Mouse (Mus musculus): ENCODE measurements at regions not wholly inside any gene's neighbourhood (a gene's known extent, or its start where the extent isn't known, plus 50 kb on each side); places are given as distances from the start of the nearest gene placed in this dataset.
"Not testable (repeated sequence)": the region's sequence is repeated elsewhere in the genome, so short reads cannot be mapped to it uniquely, and the experiment has no call there.

GRCm38 (mm10) chr14:92622953-92623352 lies 1267.5 kb downstream of the Pcdh9 start:
- DNase-seq (ENCODE audit: inconsistent ontology term), result no peak

- no peak for DNase-seq (ENCODE audit: inconsistent ontology term)
These were observed 1274.9 kb downstream of the Pcdh9 start for GRCm38 (mm10) chr14:92615605-92616004.

- no peak for DNase-seq (ENCODE audit: inconsistent ontology term)
These were observed 1296.8 kb downstream of the Pcdh9 start for GRCm38 (mm10) chr14:92593724-92594123.

DNA sequence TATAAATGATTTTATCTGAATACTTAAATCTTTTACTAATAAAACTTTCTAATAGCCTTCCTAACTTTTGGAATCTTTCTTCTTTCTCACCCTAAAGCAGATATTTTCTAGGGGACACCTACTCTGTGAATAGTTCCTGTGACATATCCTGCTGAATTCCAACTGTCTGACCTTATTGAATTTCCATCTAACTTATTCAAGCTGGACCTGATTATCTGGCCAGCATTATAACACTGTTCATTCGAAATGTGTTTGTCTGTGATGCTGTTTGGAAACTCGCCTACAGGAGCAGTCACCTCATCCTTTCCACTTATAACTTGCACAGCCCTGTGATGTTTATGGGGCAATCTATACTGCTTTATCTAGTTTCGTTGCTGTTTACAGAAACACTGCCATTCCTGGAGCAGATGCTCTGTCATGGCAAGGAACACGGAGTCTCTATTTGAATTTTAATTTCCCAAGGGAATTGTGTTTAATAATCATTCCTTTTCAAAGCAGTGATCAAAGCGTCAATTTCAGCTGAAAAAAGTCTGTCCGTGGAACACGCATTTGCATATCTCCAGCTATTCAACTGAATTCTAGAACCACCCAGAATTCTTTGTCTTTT lies 1298.8 kb downstream of the Pcdh9 start:
- no peak for DNase-seq (ENCODE audit: inconsistent ontology term)

GRCm38 (mm10) chr14:92588236-92588635 lies 1302.2 kb downstream of the Pcdh9 start:
- not testable (repeated sequence) for DNase-seq (ENCODE audit: inconsistent ontology term)

DNA sequence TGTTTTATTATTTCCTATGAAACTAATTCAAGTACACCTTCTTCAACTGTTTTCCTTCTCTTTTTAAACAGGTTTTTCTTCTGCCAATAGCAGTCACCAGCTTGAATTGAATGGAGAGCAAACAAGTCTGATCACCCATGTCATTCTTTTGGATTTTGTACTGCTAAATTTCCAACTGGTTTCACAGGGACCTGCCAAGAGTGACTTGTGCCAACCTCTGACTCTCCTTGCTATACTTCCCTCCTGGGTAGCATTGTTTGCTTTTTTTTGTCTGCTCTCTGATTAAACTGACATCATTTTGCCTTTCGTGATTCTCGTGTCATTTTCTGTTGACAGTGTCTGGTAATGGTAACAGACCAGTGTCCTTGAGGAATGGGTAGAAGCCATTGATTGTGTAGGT lies 1323.5 kb downstream of the Pcdh9 start:
- DNase-seq (ENCODE audit: inconsistent ontology term), result peak; percentile 51
